Comparison of ENCODE assay signal across 8 mouse cellular contexts in genomic region chr5:33935700-33936111, GRCm38 (mm10). TPM values are rescaled to one million over a fixed set of nuclear protein-coding genes. Genes with fewer than 3 reads are reported as not detected.
DNase-seq lines count a peak whose midpoint lies in the region; ATAC-seq and TF ChIP-seq lines count a peak whose summit lies in the region.

No protein-coding gene starts in this region.

- H3K79me2 ChIP-seq in CH12.LX (replicated peaks; ENCODE audit: control insufficient read depth, extremely low read depth, insufficient read depth, poor library complexity, severe bottlenecking): peaks cover 39% of the 10 kb centered on the region

- in situ Hi-C loops in CH12.LX (cut with MboI; ENCODE audit: low pct_ligation_motif_present, low pct_unique_long_range_greater_than_20kb, low sequenced_read_pairs): no loop called here

- TF ChIP-seq POLR2A in CH12.LX (IDR thresholded peaks at IDR 0.05; ENCODE audit: low read depth, low read length): no peak

- DNase-seq in gastrocnemius, postnatal 14 days: peak; percentile 52
- no peak for DNase-seq in gastrocnemius, adult 8-10 months (ENCODE audit: low spot score in 2 of 2)
- peak; percentile 35 for DNase-seq in CH12.LX (ENCODE audit: extremely low read depth)
- DNase-seq in embryonic facial prominence, embryonic 14.5 days (ENCODE audit: low spot score): peak; percentile 44
- peak; percentile 59 to 70 for DNase-seq in kidney, postnatal 25 days
- peak; percentile 43 for DNase-seq in midbrain, postnatal 0 days (ENCODE audit: low spot score)
- DNase-seq in right cerebral cortex, adult 2 months (ENCODE audit: low spot score in 2 of 2): no peak
- no peak for DNase-seq in natural killer cell, adult 2 months (ENCODE audit: low spot score in 2 of 2)

- peak overlapping the region; percentile 59 for H3K9ac ChIP-seq in CH12.LX (ENCODE audit: insufficient read depth, low read depth)
- H3K9ac ChIP-seq in embryonic facial prominence, embryonic 14.5 days (ENCODE audit: low read depth, low read length): peak overlapping the region; percentile 89
- peak overlapping the region; percentile 88 for H3K9ac ChIP-seq in midbrain, postnatal 0 days (replicated peaks; ENCODE audit: low read length, poor library complexity, severe bottlenecking)

- peak; percentile 65 for ATAC-seq in embryonic facial prominence, embryonic 14.5 days (ENCODE audit: low read depth)
- peak; percentile 57 for ATAC-seq in midbrain, postnatal 0 days (ENCODE audit: low FRiP score)

- H3K4me2 ChIP-seq in CH12.LX (ENCODE audit: insufficient read depth, low read depth, poor library complexity, severe bottlenecking): no peak overlapping the region
- peak overlapping the region; percentile 52 for H3K4me2 ChIP-seq in embryonic facial prominence, embryonic 14.5 days (ENCODE audit: low read depth, low read length)
- H3K4me2 ChIP-seq in midbrain, postnatal 0 days (ENCODE audit: low read depth, low read length, poor library complexity, severe bottlenecking): peak overlapping the region; percentile 54

- H3K9me3 ChIP-seq in CH12.LX (replicated peaks; ENCODE audit: low read length): peaks cover 15% of the 10 kb centered on the region
- H3K9me3 ChIP-seq in embryonic facial prominence, embryonic 14.5 days (ENCODE audit: control insufficient read depth, low read length): peaks cover 12% of the 10 kb centered on the region; the same call in 1 of the 2 replicates
- no peaks in the 10 kb centered on the region for H3K9me3 ChIP-seq in midbrain, postnatal 0 days (ENCODE audit: low read length)

- intact Hi-C loops in gastrocnemius, postnatal 14 days (cut with DNase I; ENCODE audit: low total_unique reads): no loop called here

- no peaks in the 10 kb centered on the region for H3K27me3 ChIP-seq in CH12.LX (replicated peaks)
- no peaks in the 10 kb centered on the region for H3K27me3 ChIP-seq in embryonic facial prominence, embryonic 14.5 days (replicated peaks; ENCODE audit: control insufficient read depth, insufficient read depth, low read length)
- no peaks in the 10 kb centered on the region for H3K27me3 ChIP-seq in midbrain, postnatal 0 days (ENCODE audit: insufficient read depth, low read length)

- H3K27ac ChIP-seq in CH12.LX (ENCODE audit: insufficient read depth, low read depth): peak overlapping the region; percentile 80
- peak overlapping the region; percentile 91 for H3K27ac ChIP-seq in embryonic facial prominence, embryonic 14.5 days (replicated peaks; ENCODE audit: low read depth, low read length)
- H3K27ac ChIP-seq in midbrain, postnatal 0 days (ENCODE audit: low read depth, low read length): peak overlapping the region; percentile 87

- H3K36me3 ChIP-seq in CH12.LX (replicated peaks in 1 of 2; ENCODE audit: control insufficient read depth in 1 of 2, insufficient read depth in 1 of 2, low read length in 1 of 2): peaks cover 14 to 39% of the 10 kb centered on the region in 2 experiments
- H3K36me3 ChIP-seq in embryonic facial prominence, embryonic 14.5 days (ENCODE audit: control insufficient read depth, insufficient read depth, low read length): peaks cover 17% of the 10 kb centered on the region; the same call in 1 of the 2 replicates
- no peaks in the 10 kb centered on the region; the same call in 1 of the 2 replicates for H3K36me3 ChIP-seq in midbrain, postnatal 0 days (ENCODE audit: insufficient read depth, low read length)

- dilution Hi-C loops in CH12.LX (cut with MboI; ENCODE audit: extremely low pct_ligation_motif_present, extremely low pct_unique_long_range_greater_than_20kb, low sequenced_read_pairs): no loop called here

- H3K4me3 ChIP-seq in CH12.LX (replicated peaks in 1 of 3; ENCODE audit: low read depth in 2 of 3, low read length in 2 of 3, poor library complexity in 1 of 3): peak overlapping the region; percentile 82 to 97 (median 84)
- peak overlapping the region; percentile 78 for H3K4me3 ChIP-seq in embryonic facial prominence, embryonic 14.5 days (ENCODE audit: low read depth, low read length)
- H3K4me3 ChIP-seq in midbrain, postnatal 0 days (ENCODE audit: low read depth, low read length): peak overlapping the region; percentile 88

- TF ChIP-seq CTCF in CH12.LX (conservative IDR thresholded peaks at IDR 0.05 in 1 of 2, IDR thresholded peaks at IDR 0.05 in 1 of 2; ENCODE audit: low read depth in 2 of 2, low read length in 2 of 2): no peak
- TF ChIP-seq CTCF in midbrain, postnatal 0 days (IDR thresholded peaks at IDR 0.05): no peak

- H3K4me1 ChIP-seq in CH12.LX (ENCODE audit: control insufficient read depth in 1 of 2, insufficient read depth in 2 of 2): peaks cover 2 to 42% of the 10 kb centered on the region in 2 experiments; a peak in 3 of 4 replicates
- H3K4me1 ChIP-seq in embryonic facial prominence, embryonic 14.5 days (ENCODE audit: control insufficient read depth, insufficient read depth, low read length): peaks cover 18% of the 10 kb centered on the region
- H3K4me1 ChIP-seq in midbrain, postnatal 0 days (ENCODE audit: insufficient read depth, low read length): peaks cover 4% of the 10 kb centered on the region; the same call in 1 of the 2 replicates

- WGBS in embryonic facial prominence, embryonic 14.5 days: under 1% methylated on average over 22 of the region's 39 CpGs
- WGBS in midbrain, postnatal 0 days: under 1% methylated on average over 37 of the region's 39 CpGs

- TF ChIP-seq EP300 in CH12.LX (IDR thresholded peaks at IDR 0.05; ENCODE audit: low read length): no peak

- TF ChIP-seq RAD21 in CH12.LX (IDR thresholded peaks at IDR 0.05; ENCODE audit: low read depth, low read length): no peak

TF ChIP-seq in CH12.LX, 34 proteins besides CTCF, POLR2A, EP300 and RAD21 (continues in another document):
- TF ChIP-seq JUND (conservative IDR thresholded peaks at IDR 0.05; ENCODE audit: low read depth, low read length): no peak
- no peak for TF ChIP-seq TCF12 (IDR thresholded peaks at IDR 0.05; ENCODE audit: low read depth, low read length)
- TF ChIP-seq KAT2A (IDR thresholded peaks at IDR 0.05; ENCODE audit: insufficient replicate concordance, low read length): no peak
- no peak for TF ChIP-seq NELFE (IDR thresholded peaks at IDR 0.05; ENCODE audit: low read depth, low read length)
- TF ChIP-seq USF2 (conservative IDR thresholded peaks at IDR 0.05; ENCODE audit: low read depth, low read length): no peak
- TF ChIP-seq MAX (IDR thresholded peaks at IDR 0.05; ENCODE audit: low read length): no peak
- TF ChIP-seq CHD1 (IDR thresholded peaks at IDR 0.05; ENCODE audit: low read depth, low read length): peak; percentile 78; the same call in 1 of the 2 replicates
- no peak for TF ChIP-seq NRF1 (IDR thresholded peaks at IDR 0.05; ENCODE audit: low read depth, low read length)
- TF ChIP-seq MYC (IDR thresholded peaks at IDR 0.05; ENCODE audit: low read depth, low read length): no peak
- no peak for TF ChIP-seq HCFC1 (IDR thresholded peaks at IDR 0.05; ENCODE audit: low read depth, low read length)
- no peak for TF ChIP-seq POLR2AphosphoS2 (IDR thresholded peaks at IDR 0.05; ENCODE audit: low read depth, low read length)
- no peak for TF ChIP-seq ZNF384 (IDR thresholded peaks at IDR 0.05; ENCODE audit: low read depth, low read length)
- TF ChIP-seq UBTF (IDR thresholded peaks at IDR 0.05; ENCODE audit: low read depth, low read length): peak; percentile 84; the same call in 1 of the 2 replicates
- peak; percentile 65; the same call in 1 of the 2 replicates for TF ChIP-seq SIN3A (IDR thresholded peaks at IDR 0.05; ENCODE audit: low read length)
- no peak for TF ChIP-seq TBP (conservative IDR thresholded peaks at IDR 0.05; ENCODE audit: low read depth, low read length)
- TF ChIP-seq USF1 (IDR thresholded peaks at IDR 0.05; ENCODE audit: low read depth, low read length): no peak
- no peak for TF ChIP-seq MAZ (IDR thresholded peaks at IDR 0.05; ENCODE audit: low read depth, low read length)
- no peak for TF ChIP-seq ETS1 (conservative IDR thresholded peaks at IDR 0.05; ENCODE audit: low read depth, low read length)
- TF ChIP-seq RCOR1 (conservative IDR thresholded peaks at IDR 0.05; ENCODE audit: low read depth, low read length): no peak
- no peak for TF ChIP-seq PAX5 (IDR thresholded peaks at IDR 0.05; ENCODE audit: low read length)
- no peak for TF ChIP-seq MAFK (IDR thresholded peaks at IDR 0.05; ENCODE audit: insufficient replicate concordance, low read length)
- no peak for TF ChIP-seq JUN (IDR thresholded peaks at IDR 0.05; ENCODE audit: insufficient read depth, low read depth, low read length)
- no peak for TF ChIP-seq ZKSCAN1 (IDR thresholded peaks at IDR 0.05; ENCODE audit: borderline replicate concordance, low read depth, low read length)
- TF ChIP-seq ZC3H11A (IDR thresholded peaks at IDR 0.05; ENCODE audit: low read depth, low read length): no peak
- TF ChIP-seq BHLHE40 (IDR thresholded peaks at IDR 0.05; ENCODE audit: low read depth, low read length): 0 out of 2 replicates have a peak, but pooled peaks have one; percentile 1
- no peak for TF ChIP-seq ELF1 (IDR thresholded peaks at IDR 0.05; ENCODE audit: low read depth, low read length)
- TF ChIP-seq GABPA (IDR thresholded peaks at IDR 0.05; ENCODE audit: insufficient replicate concordance, low read depth, low read length): no peak
- TF ChIP-seq MXI1 (IDR thresholded peaks at IDR 0.05; ENCODE audit: low read depth, low read length): peak; percentile 72
- peak; percentile 7; the same call in 1 of the 2 replicates for TF ChIP-seq CHD2 (IDR thresholded peaks at IDR 0.05; ENCODE audit: low read length)

RNA-seq across cellular contexts. Expression of gene Nelfa, which starts 0.5 kb away (rescaled TPM):
- total RNA-seq in gastrocnemius, postnatal 14 days (2021): 1 to 10 TPM; 7.0 to 8.6 TPM
- 1 to 10 TPM; 5.7 to 7.0 (median 6.4) TPM for total RNA-seq in gastrocnemius, adult 8-10 months (2022)
- total RNA-seq in CH12.LX (2012; rRNA removed) (23.9 and 27.6 TPM in 2 replicates), CH12.LX (2014; rRNA removed) (20.4 and 20.6 TPM in 2 replicates)
- polyA plus RNA-seq in CH12.LX (2012; ENCODE audit: insufficient read length, low read depth): 35.3 and 41.2 TPM in 2 replicates
- 46.7 and 51.1 TPM in 2 replicates for polyA plus RNA-seq in embryonic facial prominence, embryonic 14.5 days (2014; fragmentation: Nextera tagmentation; extraction: Ambion mirVana)
- total RNA-seq in midbrain, postnatal 0 days (2014; rRNA removed): 26.1 and 29.6 TPM in 2 replicates
- polyA plus RNA-seq in midbrain, postnatal 0 days (2015; fragmentation: Nextera tagmentation; extraction: Ambion mirVana): 32.5 and 34.9 TPM in 2 replicates

RNA-seq across cellular contexts. Expression of gene Gm1673, which starts 47.5 kb away (rescaled TPM):
- 1 to 10 TPM in 1 of 2 experiments, under 1 TPM in 1; 0.57 to 1.7 TPM for total RNA-seq in gastrocnemius, postnatal 14 days (2021)
- not detected for total RNA-seq in gastrocnemius, adult 8-10 months (2022)
- not detected in 2 replicates for total RNA-seq in CH12.LX (2012; rRNA removed)
- not detected in 2 replicates for total RNA-seq in CH12.LX (2014; rRNA removed)
- not detected in 2 replicates for polyA plus RNA-seq in CH12.LX (2012; ENCODE audit: insufficient read length, low read depth)
- polyA plus RNA-seq in embryonic facial prominence, embryonic 14.5 days (2014; fragmentation: Nextera tagmentation; extraction: Ambion mirVana): 78.7 and 81.0 TPM in 2 replicates
- total RNA-seq in midbrain, postnatal 0 days (2014; rRNA removed): 635 and 874 TPM in 2 replicates
- 837 and 845 TPM in 2 replicates for polyA plus RNA-seq in midbrain, postnatal 0 days (2015; fragmentation: Nextera tagmentation; extraction: Ambion mirVana)

Comparison
In these comparisons a context has a peak if more than half of its experiments do, and no peak if none do; other contexts are left out.
1. DNase-seq: peak in gastrocnemius, postnatal 14 days (single experiment), CH12.LX (single experiment), embryonic facial prominence, embryonic 14.5 days (single experiment), kidney, postnatal 25 days (2 of 2) and midbrain, postnatal 0 days (single experiment); none in gastrocnemius, adult 8-10 months (0 of 2), right cerebral cortex, adult 2 months (0 of 2) and natural killer cell, adult 2 months (0 of 2).
2. RNA of gene Gm1673, which starts 47.5 kb away (total RNA-seq): 635 to 874 TPM in midbrain, postnatal 0 days; 0.57 to 1.7 TPM in gastrocnemius, postnatal 14 days, not detected in gastrocnemius, adult 8-10 months and not detected in CH12.LX; every median in the first group is over 100 times any median in the second.
3. Peak in every context shown above with its lines, with median percentiles within 50 percentile points of each other: H3K27ac ChIP-seq, H3K4me3 ChIP-seq and H3K9ac ChIP-seq.